Mouse (Mus musculus) embryonic facial prominence, embryonic 15.5 days (tissue): ENCODE data around the gene Stat1. TPM values are rescaled to one million over a fixed set of nuclear protein-coding genes. Genes with fewer than 3 reads are reported as not detected.

Source experiments
- ATAC-seq: fragments of 200-750 bp; cut with Nextera tagmentation; 2 replicates; pipeline ENCODE4 v1.8.0; 2017; ENCODE audit warnings: low read depth, moderate TSS enrichment; ENCODE audit not compliant: insufficient number of reproducible peaks, low FRiP score, low TSS enrichment
- H3K27ac ChIP-seq: fragments of 300-500 bp; sonication (generic); replicated peaks from 2 replicates; pipeline ENCODE4 v1.5.1; 2015; ENCODE audit warnings: mild to moderate bottlenecking, inconsistent platforms
- H3K27me3 ChIP-seq: fragments of 300-500 bp; sonication (generic); 2 replicates; pipeline ENCODE4 v1.6.1; 2015; ENCODE audit warnings: inconsistent platforms
- H3K36me3 ChIP-seq: fragments of 300-500 bp; sonication (generic); 2 replicates; pipeline ENCODE4 v1.6.1; 2015; ENCODE audit warnings: mild to moderate bottlenecking, inconsistent platforms
- H3K4me1 ChIP-seq: fragments of 300-500 bp; sonication (generic); 2 replicates; pipeline ENCODE4 v1.6.1; 2015; ENCODE audit warnings: inconsistent platforms
- H3K4me2 ChIP-seq: fragments of 300-500 bp; sonication (generic); replicated peaks from 2 replicates; pipeline ENCODE4 v1.6.1; 2015; ENCODE audit warnings: mild to moderate bottlenecking, inconsistent platforms
- H3K4me3 ChIP-seq: fragments of 300-500 bp; sonication (generic); replicated peaks from 2 replicates; pipeline ENCODE4 v1.5.1; 2015; ENCODE audit warnings: mild to moderate bottlenecking, inconsistent platforms
- H3K9ac ChIP-seq: fragments of 300-500 bp; sonication (generic); 2 replicates; pipeline ENCODE4 v1.6.1; 2015; ENCODE audit warnings: inconsistent platforms
- H3K9me3 ChIP-seq: fragments of 300-500 bp; sonication (generic); replicated peaks from 2 replicates; pipeline ENCODE4 v1.6.1; 2016; ENCODE audit warnings: inconsistent platforms
- WGBS: fragments of 180-500 bp; shearing (Covaris S2); methylation state at CpG from one replicate; pipeline ENCODE4 v1.1.7; 2015; 5-methylcytosine and 5-hydroxymethylcytosine counted together
- polyA plus RNA-seq: library from polyadenylated mRNA; unstranded; fragments of >200 nt; fragmentation: Nextera tagmentation; extraction: Ambion mirVana; gene quantifications from 2 replicates; pipeline ENCODE4 v1.2.1, GENCODE M21; 2015

Stat1 gene
- polyA plus RNA-seq, 1 experiment from 2014 or later: 26.0 TPM

DNA sequence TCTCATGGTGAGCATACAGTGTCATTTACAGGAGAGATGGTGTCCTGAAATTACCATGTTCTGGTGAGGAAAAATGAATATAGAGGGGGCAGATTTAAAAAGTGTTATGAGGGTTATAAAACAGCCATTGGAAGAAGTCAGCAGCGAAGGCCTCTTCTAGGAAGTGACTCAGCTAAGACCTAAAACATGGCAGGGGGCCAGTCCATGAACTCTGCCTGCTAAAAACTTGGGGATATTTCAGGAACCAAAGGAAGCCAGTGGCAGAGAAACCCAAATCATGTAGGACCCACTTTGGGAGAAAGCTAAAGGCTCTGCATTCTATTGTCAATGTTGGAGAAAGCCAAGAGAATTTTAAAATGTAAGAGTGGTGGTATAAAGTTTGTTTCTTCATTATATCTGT, 6.9 kb upstream of the Stat1 start:
- WGBS: 79% methylated on average over 1 of the region's 1 CpGs
- no peaks in the 10 kb centered on the region for H3K36me3 ChIP-seq
- H3K4me3 ChIP-seq: no peak overlapping the region
- no peaks in the 10 kb centered on the region for H3K9me3 ChIP-seq
- no peak overlapping the region for H3K27ac ChIP-seq
- no peak overlapping the region for H3K9ac ChIP-seq
- H3K4me1 ChIP-seq: no peaks in the 10 kb centered on the region
- H3K4me2 ChIP-seq: no peak overlapping the region
- no peak for ATAC-seq
- no peaks in the 10 kb centered on the region for H3K27me3 ChIP-seq

DNA sequence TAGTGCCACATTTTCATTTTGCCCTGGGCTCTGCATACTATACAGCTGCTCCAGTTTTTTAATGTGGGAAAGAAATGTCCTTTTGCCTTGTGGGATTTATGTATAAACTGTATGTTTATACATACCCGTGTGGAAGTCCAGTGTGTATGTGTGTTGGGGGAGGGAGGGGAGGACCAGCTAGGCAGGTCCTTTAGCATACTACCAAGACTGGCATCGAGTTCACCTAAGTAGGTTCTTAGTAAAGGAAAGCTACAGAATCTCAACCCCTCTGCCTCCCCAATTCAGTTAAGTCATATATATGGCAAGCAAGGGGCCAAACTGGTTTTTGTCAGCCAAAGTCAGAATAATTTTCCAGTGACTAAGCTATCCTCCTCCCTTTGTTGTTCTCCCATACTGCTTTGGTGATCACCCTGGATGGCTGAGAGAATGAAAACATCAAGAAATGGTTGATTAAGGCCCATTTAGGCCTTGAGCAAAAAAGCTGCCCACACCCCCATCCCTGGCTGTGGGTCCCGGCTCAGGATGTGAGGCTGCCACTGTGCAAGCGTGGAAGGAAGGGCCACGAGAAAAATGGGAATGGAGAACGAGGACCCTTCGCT, 6.1 kb upstream of the Stat1 start:
- H3K4me2 ChIP-seq: peak overlapping the region; percentile 64
- WGBS: 16% methylated on average over 7 of the region's 7 CpGs
- H3K27me3 ChIP-seq: no peaks in the 10 kb centered on the region
- H3K4me3 ChIP-seq: peak overlapping the region; percentile 45
- ATAC-seq: no peak
- H3K27ac ChIP-seq: peak overlapping the region; percentile 79
- H3K36me3 ChIP-seq: no peaks in the 10 kb centered on the region
- H3K4me1 ChIP-seq: no peaks in the 10 kb centered on the region
- no peaks in the 10 kb centered on the region for H3K9me3 ChIP-seq
- H3K9ac ChIP-seq: peak overlapping the region; percentile 47; the same call in 1 of the 2 replicates

DNA sequence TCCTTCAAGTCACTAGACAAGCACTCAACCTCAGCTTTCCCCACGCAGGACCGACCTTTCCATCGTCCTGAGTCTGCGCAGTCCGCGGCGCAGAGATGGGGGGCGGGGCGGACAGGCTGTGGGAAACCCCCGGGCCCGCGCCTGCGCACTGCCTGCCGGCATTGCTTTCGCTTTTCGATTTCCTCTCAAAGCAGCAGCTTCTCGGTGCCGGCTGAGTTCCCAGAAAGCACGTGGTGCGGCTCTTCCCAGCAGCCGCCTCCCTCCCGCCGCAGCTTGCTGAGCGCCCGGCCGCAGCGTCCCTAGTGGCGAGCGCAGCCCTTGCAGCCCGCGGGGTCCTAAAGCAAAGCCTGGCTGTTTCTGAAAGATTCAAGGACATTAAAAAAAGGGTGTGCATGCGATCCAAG, 5.6 kb upstream of the Stat1 start:
- Histone ChIP-seq H3K27me3 (no peaks in the 10 kb centered on the region), H3K4me3 (peak overlapping the region; percentile 45), H3K36me3 (no peaks in the 10 kb centered on the region), H3K9me3 (no peaks in the 10 kb centered on the region), H3K4me1 (0 out of 2 replicates have a peak, but pooled peaks cover 3% of the 10 kb centered on the region), H3K9ac (peak overlapping the region; percentile 47; the same call in 1 of the 2 replicates), H3K27ac (peak overlapping the region; percentile 79), H3K4me2 (peak overlapping the region; percentile 64)
- under 1% methylated on average over 32 of the region's 32 CpGs for WGBS
- ATAC-seq: peak; percentile 97

DNA sequence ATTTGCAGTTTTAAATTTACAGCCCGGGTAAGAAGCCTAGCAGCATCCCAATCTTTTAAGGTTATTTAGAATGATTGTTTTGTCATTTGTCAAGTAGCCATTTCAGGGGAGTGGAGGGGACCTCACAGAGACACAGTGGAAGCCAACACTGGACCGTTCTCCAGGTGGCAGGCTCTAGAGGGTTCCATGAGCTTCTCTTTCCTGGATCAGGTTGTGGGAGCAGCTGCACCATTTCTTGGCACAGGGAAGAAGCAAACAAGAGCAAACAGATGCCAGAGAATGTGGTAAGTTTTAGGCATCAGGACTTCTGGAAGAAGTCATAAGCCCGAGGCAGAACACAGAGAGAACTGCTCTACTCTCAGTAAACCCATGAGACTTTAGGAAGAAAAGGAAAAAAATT, 2.8 kb upstream of the Stat1 start:
- Histone ChIP-seq H3K27ac (no peak overlapping the region), H3K36me3 (no peaks in the 10 kb centered on the region), H3K4me3 (no peak overlapping the region), H3K9me3 (no peaks in the 10 kb centered on the region), H3K27me3 (no peaks in the 10 kb centered on the region), H3K4me2 (no peak overlapping the region), H3K4me1 (peaks cover 10% of the 10 kb centered on the region), H3K9ac (no peak overlapping the region)
- no peak for ATAC-seq
- 60% methylated on average over 3 of the region's 3 CpGs for WGBS

DNA sequence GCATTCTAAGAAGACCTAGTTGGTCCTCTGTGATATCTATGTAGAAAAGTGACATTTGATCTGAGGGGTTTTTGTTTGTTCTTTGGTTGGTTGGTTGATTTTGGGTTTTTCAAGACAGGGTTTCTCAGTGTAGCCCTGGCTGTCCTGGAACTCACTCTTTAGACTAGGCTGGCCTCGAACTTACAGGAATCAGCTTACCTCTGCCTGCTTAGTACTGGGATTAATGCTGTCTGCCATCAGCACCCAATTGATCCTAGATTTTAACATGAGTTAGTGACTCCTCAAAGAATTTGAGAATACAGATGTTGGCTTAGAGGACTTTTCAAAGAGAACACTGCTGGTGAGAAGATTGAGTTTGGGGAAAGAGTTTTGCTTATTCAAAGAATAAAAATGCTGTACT, 1.5 kb upstream of the Stat1 start:
- no peak overlapping the region for H3K4me3 ChIP-seq
- H3K9me3 ChIP-seq: no peaks in the 10 kb centered on the region
- H3K4me2 ChIP-seq: no peak overlapping the region

DNA sequence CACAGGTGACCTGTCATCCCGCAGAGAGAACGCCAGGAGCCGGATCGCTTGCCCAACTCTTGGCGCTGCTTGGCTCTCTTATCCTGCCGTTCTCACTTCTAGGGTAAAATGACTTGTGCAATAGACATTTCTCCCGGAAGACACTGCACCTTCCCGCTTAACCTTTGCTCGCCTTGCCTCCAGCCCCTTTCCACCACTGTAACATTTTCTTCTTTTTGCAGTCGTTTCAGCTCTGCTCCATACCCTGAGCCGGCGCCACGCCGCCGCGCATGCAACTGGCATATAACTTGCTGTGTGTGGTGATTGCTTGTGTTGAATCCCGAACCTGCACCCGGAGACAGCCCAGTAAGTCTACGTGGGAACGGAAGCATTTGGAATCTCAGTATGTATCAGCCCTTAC, 451 bp downstream of the Stat1 start:
- Histone ChIP-seq H3K9me3 (no peaks in the 10 kb centered on the region), H3K36me3 (0 out of 2 replicates have a peak, but pooled peaks cover 4% of the 10 kb centered on the region), H3K27me3 (no peaks in the 10 kb centered on the region), H3K4me1 (peaks cover 10% of the 10 kb centered on the region), H3K4me2 (peak overlapping the region; percentile 89), H3K27ac (peak overlapping the region; percentile 65), H3K4me3 (peak overlapping the region; percentile 93), H3K9ac (peak overlapping the region; percentile 70)
- 0 out of 2 replicates have a peak, but pooled peaks have one; percentile 11 for ATAC-seq
- WGBS: under 1% methylated on average over 20 of the region's 20 CpGs

More for the DNA sequence above, 1.5 kb upstream of the Stat1 start:
- 81% methylated on average over 1 of the region's 1 CpGs for WGBS
- H3K4me1 ChIP-seq: peaks cover 10% of the 10 kb centered on the region
- no peak overlapping the region for H3K9ac ChIP-seq
- H3K27me3 ChIP-seq: no peaks in the 10 kb centered on the region
- no peaks in the 10 kb centered on the region for H3K36me3 ChIP-seq
- ATAC-seq: no peak
- no peak overlapping the region for H3K27ac ChIP-seq

DNA sequence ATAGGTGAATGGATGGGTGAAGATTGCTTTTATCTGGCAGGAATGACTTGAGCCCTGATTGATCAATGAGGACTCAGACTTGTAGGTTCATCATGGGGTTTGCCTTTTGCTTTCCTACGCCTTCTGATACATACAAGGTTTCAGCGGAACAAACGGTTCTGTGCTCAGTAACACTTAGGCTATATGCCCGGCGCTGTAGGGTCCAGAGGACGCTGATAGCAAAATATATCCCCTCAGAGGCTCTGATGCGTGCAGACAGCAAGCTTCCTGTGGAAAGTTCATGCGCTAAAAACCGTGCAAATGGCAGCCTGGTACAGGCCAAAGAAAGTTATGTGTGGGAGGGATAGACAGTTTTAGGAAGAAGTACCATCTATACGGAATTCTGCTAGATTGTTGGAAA, 951 bp downstream of the Stat1 start:
- no peak overlapping the region for H3K27ac ChIP-seq
- H3K9ac ChIP-seq: peak overlapping the region; percentile 70; the same call in 1 of the 2 replicates
- no peaks in the 10 kb centered on the region for H3K9me3 ChIP-seq
- no peaks in the 10 kb centered on the region for H3K27me3 ChIP-seq
- 0 out of 2 replicates have a peak, but pooled peaks cover 4% of the 10 kb centered on the region for H3K36me3 ChIP-seq
- peak overlapping the region; percentile 89 for H3K4me2 ChIP-seq
- peak overlapping the region; percentile 93 for H3K4me3 ChIP-seq
- ATAC-seq: no peak
- WGBS: 40% methylated on average over 10 of the region's 10 CpGs
- peaks cover 10% of the 10 kb centered on the region for H3K4me1 ChIP-seq

DNA sequence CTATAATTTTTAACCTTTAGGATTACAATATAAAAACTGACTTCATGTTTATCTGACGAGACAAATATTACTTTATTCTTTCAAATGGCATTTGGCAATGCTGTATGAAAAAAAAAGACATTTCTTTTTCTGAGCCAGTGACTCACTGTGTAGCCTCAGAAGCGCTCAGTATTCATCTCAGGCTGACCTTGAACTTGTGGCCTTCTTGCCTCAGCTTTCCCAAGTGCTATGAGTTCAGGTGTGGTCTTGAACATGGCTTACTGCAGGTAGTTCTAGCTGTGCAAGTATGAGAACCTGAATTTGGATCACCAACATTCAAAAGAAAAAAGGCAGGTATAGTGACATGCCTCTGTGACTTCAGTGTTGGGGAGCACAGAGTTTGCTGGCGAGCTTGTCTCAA, 1.8 kb downstream of the Stat1 start:
- no peak overlapping the region for H3K9ac ChIP-seq
- H3K27ac ChIP-seq: no peak overlapping the region
- no peak overlapping the region for H3K4me2 ChIP-seq
- no peaks in the 10 kb centered on the region for H3K27me3 ChIP-seq
- ATAC-seq: no peak
- H3K36me3 ChIP-seq: 0 out of 2 replicates have a peak, but pooled peaks cover 4% of the 10 kb centered on the region
- no peaks in the 10 kb centered on the region for H3K9me3 ChIP-seq
- H3K4me1 ChIP-seq: peaks cover 10% of the 10 kb centered on the region
- WGBS: 84% methylated on average over 3 of the region's 3 CpGs
- no peak overlapping the region for H3K4me3 ChIP-seq

DNA sequence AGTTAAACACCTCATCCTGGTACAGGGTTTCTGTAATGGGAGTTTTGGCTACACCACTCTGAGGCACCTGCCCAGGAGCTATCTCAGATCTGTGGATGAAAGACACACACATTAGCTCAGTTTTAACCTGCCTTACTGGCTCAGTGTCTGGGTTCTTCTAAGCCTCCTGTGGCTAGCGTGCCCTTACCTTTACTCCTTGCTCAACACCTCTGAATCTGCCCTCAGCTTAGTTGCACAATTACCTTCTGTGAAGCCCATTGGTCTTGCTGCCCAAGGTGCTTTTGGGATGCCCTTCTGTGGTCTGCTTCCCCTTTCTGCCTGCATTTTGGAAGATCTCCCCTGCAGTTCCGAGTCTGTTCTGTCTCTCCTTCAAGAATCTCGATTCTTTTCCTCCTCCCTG, 5.6 kb downstream of the Stat1 start:
- 79% methylated on average over 3 of the region's 3 CpGs for WGBS
- H3K9ac ChIP-seq: no peak overlapping the region
- H3K4me1 ChIP-seq: peaks cover 8% of the 10 kb centered on the region
- no peak overlapping the region for H3K27ac ChIP-seq
- no peak overlapping the region for H3K4me3 ChIP-seq
- peaks cover 17% of the 10 kb centered on the region for H3K36me3 ChIP-seq
- ATAC-seq: no peak
- H3K4me2 ChIP-seq: no peak overlapping the region
- H3K27me3 ChIP-seq: no peaks in the 10 kb centered on the region
- no peaks in the 10 kb centered on the region for H3K9me3 ChIP-seq

DNA sequence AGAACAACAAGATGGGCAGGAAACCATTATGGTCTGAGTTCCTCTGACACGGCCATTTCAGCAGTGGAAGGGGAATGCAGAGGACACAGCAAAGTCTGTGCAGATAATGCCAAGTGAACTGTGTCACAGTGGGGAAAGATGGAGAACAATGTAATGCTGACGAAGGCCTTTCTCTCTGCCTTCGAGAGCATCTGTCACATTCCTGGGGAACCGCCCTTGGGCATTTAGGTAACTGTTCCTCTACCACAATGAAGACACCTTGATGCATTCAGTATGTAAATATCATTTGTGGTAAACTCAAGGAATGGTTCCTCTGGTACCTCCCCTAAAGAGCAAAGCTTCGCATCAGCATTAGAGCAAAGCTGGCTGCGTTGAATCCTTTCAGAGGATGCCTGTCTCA, 8.1 kb downstream of the Stat1 start:
- H3K9me3 ChIP-seq: no peaks in the 10 kb centered on the region
- no peaks in the 10 kb centered on the region for H3K4me1 ChIP-seq
- H3K9ac ChIP-seq: no peak overlapping the region
- peaks cover 17% of the 10 kb centered on the region for H3K36me3 ChIP-seq
- H3K27ac ChIP-seq: no peak overlapping the region
- H3K4me2 ChIP-seq: no peak overlapping the region
- H3K27me3 ChIP-seq: no peaks in the 10 kb centered on the region
- ATAC-seq: no peak
- no peak overlapping the region for H3K4me3 ChIP-seq
- WGBS: 76% methylated on average over 6 of the region's 6 CpGs

DNA sequence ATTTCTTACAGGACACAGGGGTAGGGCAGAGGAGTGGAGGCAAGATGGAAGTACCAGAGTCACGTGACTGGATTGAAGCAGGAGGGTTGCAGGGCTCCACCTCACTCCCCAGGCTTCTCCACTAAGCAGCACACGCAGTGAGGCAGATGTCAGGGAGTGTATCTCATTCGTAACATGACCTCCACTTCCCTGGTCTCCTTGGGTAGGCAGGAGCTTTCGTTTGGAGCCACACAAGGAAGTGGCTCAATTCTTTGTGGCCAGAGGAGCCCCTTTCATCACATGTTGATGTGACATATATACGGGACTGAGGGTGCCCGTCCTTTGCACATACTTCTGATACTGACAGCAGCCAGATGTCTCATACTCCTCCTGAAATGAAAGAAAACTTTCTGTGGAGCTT, 10.6 kb downstream of the Stat1 start:
- Histone ChIP-seq H3K27me3 (no peaks in the 10 kb centered on the region), H3K9me3 (no peaks in the 10 kb centered on the region), H3K9ac (no peak overlapping the region), H3K36me3 (peaks cover 23% of the 10 kb centered on the region), H3K4me3 (no peak overlapping the region), H3K27ac (no peak overlapping the region), H3K4me1 (no peaks in the 10 kb centered on the region), H3K4me2 (no peak overlapping the region)
- ATAC-seq: no peak
- 47% methylated on average over 6 of the region's 6 CpGs for WGBS

DNA sequence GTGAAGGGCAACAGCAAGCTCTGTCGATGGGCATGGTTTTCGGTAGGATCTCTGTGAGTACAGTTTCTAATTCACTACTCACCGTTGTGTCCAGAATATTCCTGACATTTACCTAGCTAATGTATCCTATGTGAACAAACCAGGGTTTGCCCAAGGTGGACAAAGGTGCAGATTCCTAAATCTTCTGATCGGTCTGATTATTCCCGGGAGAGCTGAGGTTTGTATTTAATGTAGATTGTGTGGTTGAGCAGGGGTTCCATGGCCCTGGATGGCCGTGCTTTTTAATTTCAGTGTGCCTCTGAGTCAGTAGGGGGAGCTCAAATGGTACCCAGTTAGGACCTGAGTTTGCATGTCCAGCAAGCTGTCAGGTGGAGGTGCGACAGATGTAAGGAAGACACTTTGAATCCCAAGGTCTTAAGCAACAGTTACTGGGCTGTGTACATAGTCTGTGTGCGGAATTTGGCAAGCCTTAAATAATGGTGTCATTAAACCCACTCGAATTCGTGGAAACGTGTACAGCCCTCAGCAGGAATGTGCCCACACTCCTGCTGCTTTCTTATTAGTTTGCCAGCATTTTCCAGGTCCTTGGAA, 12.6 kb downstream of the Stat1 start:
- H3K4me1 ChIP-seq: no peaks in the 10 kb centered on the region
- peaks cover 19% of the 10 kb centered on the region for H3K36me3 ChIP-seq
- no peak overlapping the region for H3K4me3 ChIP-seq
- WGBS: 81% methylated on average over 11 of the region's 11 CpGs
- H3K27ac ChIP-seq: no peak overlapping the region
- no peaks in the 10 kb centered on the region for H3K9me3 ChIP-seq
- ATAC-seq: no peak
- H3K9ac ChIP-seq: no peak overlapping the region
- H3K27me3 ChIP-seq: no peaks in the 10 kb centered on the region
- no peak overlapping the region for H3K4me2 ChIP-seq
